Mouse (Mus musculus): Measurements from ENCODE around the gene Cadm4. TPM values are rescaled to one million over a fixed set of nuclear protein-coding genes. Genes with fewer than 3 reads are reported as not detected.
"Not testable (repeated sequence)": the region's sequence is repeated elsewhere in the genome, so short reads cannot be mapped to it uniquely, and the experiment has no call there.

Cadm4 gene
- polyA plus RNA-seq, 1 experiment, result 160 TPM

DNA sequence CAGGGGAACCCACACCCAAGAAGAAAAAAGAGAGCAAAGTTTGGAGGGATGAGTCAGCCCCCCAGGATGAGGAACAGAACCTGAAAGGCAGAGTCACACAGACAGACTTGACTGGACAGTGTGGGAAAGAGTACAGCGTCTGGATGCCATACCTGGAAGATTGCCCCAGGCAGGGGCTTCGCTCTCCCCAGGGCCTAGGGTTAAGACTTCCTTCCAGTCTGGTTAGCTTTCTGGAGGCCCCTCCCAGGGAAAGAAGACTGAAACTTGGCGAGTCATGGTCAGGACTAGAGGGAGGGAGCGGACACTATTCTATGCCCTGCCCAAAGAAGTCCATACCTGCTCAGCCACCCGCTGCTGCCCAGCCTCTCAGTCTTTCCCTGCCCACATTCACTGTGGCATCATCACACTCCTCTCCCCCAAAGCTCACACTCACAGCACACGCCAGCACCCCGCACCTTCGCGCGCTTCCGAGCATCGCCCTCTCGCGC, 793 bp upstream of the Cadm4 start:
- Histone ChIP-seq H3K36me3 (ENCODE audit: control insufficient read depth, insufficient read depth) (peaks cover 12% of the 10 kb centered on the region), H3K27me3 (ENCODE audit: control insufficient read depth, insufficient read depth, insufficient read length) (no peaks in the 10 kb centered on the region), H3ac (ENCODE audit: control insufficient read depth, insufficient read length, low read depth) (peak overlapping the region; percentile 72), H3K79me2 (ENCODE audit: control insufficient read depth, insufficient read depth) (no peaks in the 10 kb centered on the region), H3K4me3 (ENCODE audit: insufficient read depth, poor library complexity, severe bottlenecking) (peak overlapping the region; percentile 46), H3K79me3 (ENCODE audit: low read depth) (no peaks in the 10 kb centered on the region)
- TF ChIP-seq MYOD1 (IDR thresholded peaks at IDR 0.05; ENCODE audit: control insufficient read depth, insufficient read length, low read depth), result no peak
- no peak for TF ChIP-seq FOSL1 (IDR thresholded peaks at IDR 0.05; ENCODE audit: insufficient read depth, low read length, poor library complexity, severe bottlenecking)
- no peak for TF ChIP-seq CEBPB (IDR thresholded peaks at IDR 0.05; ENCODE audit: low read depth)
- no peak for TF ChIP-seq USF1 (IDR thresholded peaks at IDR 0.05; ENCODE audit: low read depth)
- TF ChIP-seq CTCF (IDR thresholded peaks at IDR 0.05; ENCODE audit: control insufficient read depth, insufficient read depth, insufficient read length), result no peak
- no peak for TF ChIP-seq MAX (IDR thresholded peaks at IDR 0.05)

GRCm38 (mm10) chr7:24482208-24483020, 591 bp downstream of the Cadm4 start:
- Histone ChIP-seq H3K4me3 (ENCODE audit: insufficient read depth, poor library complexity, severe bottlenecking) (peak overlapping the region; percentile 46), H3ac (ENCODE audit: control insufficient read depth, insufficient read length, low read depth) (peak overlapping the region; percentile 49), H3K79me2 (ENCODE audit: control insufficient read depth, insufficient read depth) (no peaks in the 10 kb centered on the region), H3K79me3 (ENCODE audit: low read depth) (no peaks in the 10 kb centered on the region), H3K27me3 (ENCODE audit: control insufficient read depth, insufficient read depth, insufficient read length) (no peaks in the 10 kb centered on the region), H3K36me3 (ENCODE audit: control insufficient read depth, insufficient read depth) (peaks cover 4% of the 10 kb centered on the region)
- TF ChIP-seq CTCF (IDR thresholded peaks at IDR 0.05; ENCODE audit: control insufficient read depth, insufficient read depth, insufficient read length) (no peak), CEBPB (IDR thresholded peaks at IDR 0.05; ENCODE audit: low read depth) (no peak), MAX (IDR thresholded peaks at IDR 0.05) (no peak), MYOG (IDR thresholded peaks at IDR 0.05; ENCODE audit: control insufficient read depth, extremely low read depth, insufficient read length) (no peak), USF1 (IDR thresholded peaks at IDR 0.05; ENCODE audit: low read depth) (no peak), FOSL1 (IDR thresholded peaks at IDR 0.05; ENCODE audit: insufficient read depth, low read length, poor library complexity, severe bottlenecking) (no peak), MYOD1 (IDR thresholded peaks at IDR 0.05; ENCODE audit: control insufficient read depth, insufficient read length, low read depth) (no peak)

DNA sequence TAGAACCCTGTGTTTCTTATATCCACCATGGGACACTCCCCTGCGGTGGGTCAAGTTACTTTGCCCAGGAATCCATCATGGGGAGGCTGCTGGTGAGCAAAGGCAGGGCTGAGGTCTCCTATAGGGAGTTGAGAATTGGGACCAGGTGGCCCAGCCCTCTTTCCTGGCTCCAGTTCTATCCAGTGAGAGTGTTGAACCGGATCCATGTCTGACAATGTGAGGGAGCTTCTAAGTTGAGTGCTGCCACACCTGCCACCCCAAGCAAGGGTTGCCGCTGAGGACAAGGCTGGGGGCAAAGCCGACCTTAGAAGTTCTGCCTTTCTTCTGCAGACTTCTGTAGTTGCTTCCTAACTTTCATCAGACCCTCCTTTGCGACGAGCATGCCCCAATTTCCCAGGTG, 1.5 kb downstream of the Cadm4 start:
- not testable (repeated sequence) for H3K36me3 ChIP-seq (ENCODE audit: control insufficient read depth, insufficient read depth); H3ac ChIP-seq (ENCODE audit: control insufficient read depth, insufficient read length, low read depth); H3K27me3 ChIP-seq (ENCODE audit: control insufficient read depth, insufficient read depth, insufficient read length); H3K79me2 ChIP-seq (ENCODE audit: control insufficient read depth, insufficient read depth); H3K79me3 ChIP-seq (ENCODE audit: low read depth); H3K4me3 ChIP-seq (ENCODE audit: insufficient read depth, poor library complexity, severe bottlenecking)

- Histone ChIP-seq H3K36me3 (ENCODE audit: control insufficient read depth, insufficient read depth) (no peaks in the 10 kb centered on the region), H3K79me3 (ENCODE audit: low read depth) (no peaks in the 10 kb centered on the region), H3K27me3 (ENCODE audit: control insufficient read depth, insufficient read depth, insufficient read length) (no peaks in the 10 kb centered on the region), H3K79me2 (ENCODE audit: control insufficient read depth, insufficient read depth) (no peaks in the 10 kb centered on the region), H3K4me3 (ENCODE audit: insufficient read depth, poor library complexity, severe bottlenecking) (no peak overlapping the region), H3ac (ENCODE audit: control insufficient read depth, insufficient read length, low read depth) (no peak overlapping the region)
- no peak for TF ChIP-seq USF1 (IDR thresholded peaks at IDR 0.05; ENCODE audit: low read depth)
- no peak for TF ChIP-seq FOSL1 (IDR thresholded peaks at IDR 0.05; ENCODE audit: insufficient read depth, low read length, poor library complexity, severe bottlenecking)
- TF ChIP-seq MYOG (IDR thresholded peaks at IDR 0.05; ENCODE audit: control insufficient read depth, extremely low read depth, insufficient read length), result no peak
- no peak for TF ChIP-seq CEBPB (IDR thresholded peaks at IDR 0.05; ENCODE audit: low read depth)
- no peak for TF ChIP-seq MAX (IDR thresholded peaks at IDR 0.05)
- TF ChIP-seq MYOD1 (IDR thresholded peaks at IDR 0.05; ENCODE audit: control insufficient read depth, insufficient read length, low read depth), result no peak
- TF ChIP-seq CTCF (IDR thresholded peaks at IDR 0.05; ENCODE audit: control insufficient read depth, insufficient read depth, insufficient read length), result no peak
Observed at GRCm38 (mm10) chr7:24485481-24485880, 3.7 kb downstream of the Cadm4 start.

DNA sequence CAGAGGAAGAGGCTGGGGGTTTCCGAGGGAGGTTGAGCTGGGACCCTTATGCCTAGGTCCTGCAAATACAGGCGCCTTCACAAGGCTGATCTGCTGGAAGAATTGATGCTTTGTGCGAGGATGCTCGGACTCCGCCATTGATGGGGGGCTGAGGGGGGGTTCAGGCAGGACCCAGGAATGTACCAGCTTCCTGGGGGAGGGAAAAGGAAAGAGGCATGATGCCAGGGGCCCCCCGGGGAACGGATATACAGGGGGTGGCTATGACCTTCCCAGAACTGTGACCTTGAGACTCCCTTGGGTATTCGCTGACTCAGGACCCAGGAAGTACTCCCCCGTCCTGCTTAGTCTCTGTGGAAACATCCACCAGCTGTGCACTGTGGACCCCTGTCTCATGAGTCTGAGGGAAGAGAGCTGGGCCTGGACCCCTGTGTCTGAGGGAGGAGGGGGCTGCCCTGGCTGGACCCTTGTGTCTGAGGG, 4.9 kb downstream of the Cadm4 start:
- no peaks in the 10 kb centered on the region for H3K36me3 ChIP-seq (ENCODE audit: control insufficient read depth, insufficient read depth)
- no peak overlapping the region for H3ac ChIP-seq (ENCODE audit: control insufficient read depth, insufficient read length, low read depth)
- TF ChIP-seq MAX (IDR thresholded peaks at IDR 0.05) (no peak), FOSL1 (IDR thresholded peaks at IDR 0.05; ENCODE audit: insufficient read depth, low read length, poor library complexity, severe bottlenecking) (no peak), USF1 (IDR thresholded peaks at IDR 0.05; ENCODE audit: low read depth) (no peak), MYOG (IDR thresholded peaks at IDR 0.05; ENCODE audit: control insufficient read depth, extremely low read depth, insufficient read length) (no peak), CTCF (IDR thresholded peaks at IDR 0.05; ENCODE audit: control insufficient read depth, insufficient read depth, insufficient read length) (no peak), MYOD1 (IDR thresholded peaks at IDR 0.05; ENCODE audit: control insufficient read depth, insufficient read length, low read depth) (no peak), CEBPB (IDR thresholded peaks at IDR 0.05; ENCODE audit: low read depth) (no peak)
- H3K79me3 ChIP-seq (ENCODE audit: low read depth), result no peaks in the 10 kb centered on the region
- H3K4me3 ChIP-seq (ENCODE audit: insufficient read depth, poor library complexity, severe bottlenecking), result no peak overlapping the region
- no peaks in the 10 kb centered on the region for H3K79me2 ChIP-seq (ENCODE audit: control insufficient read depth, insufficient read depth)
- H3K27me3 ChIP-seq (ENCODE audit: control insufficient read depth, insufficient read depth, insufficient read length), result no peaks in the 10 kb centered on the region

GRCm38 (mm10) chr7:24487403-24487802, 5.6 kb downstream of the Cadm4 start:
- H3K79me3 ChIP-seq (ENCODE audit: low read depth), result no peaks in the 10 kb centered on the region
- TF ChIP-seq CTCF (IDR thresholded peaks at IDR 0.05; ENCODE audit: control insufficient read depth, insufficient read depth, insufficient read length) (no peak), CEBPB (IDR thresholded peaks at IDR 0.05; ENCODE audit: low read depth) (no peak), USF1 (IDR thresholded peaks at IDR 0.05; ENCODE audit: low read depth) (no peak), MAX (IDR thresholded peaks at IDR 0.05) (no peak), FOSL1 (IDR thresholded peaks at IDR 0.05; ENCODE audit: insufficient read depth, low read length, poor library complexity, severe bottlenecking) (no peak), MYOD1 (IDR thresholded peaks at IDR 0.05; ENCODE audit: control insufficient read depth, insufficient read length, low read depth) (no peak), MYOG (IDR thresholded peaks at IDR 0.05; ENCODE audit: control insufficient read depth, extremely low read depth, insufficient read length) (no peak)
- no peaks in the 10 kb centered on the region for H3K36me3 ChIP-seq (ENCODE audit: control insufficient read depth, insufficient read depth)
- no peak overlapping the region for H3K4me3 ChIP-seq (ENCODE audit: insufficient read depth, poor library complexity, severe bottlenecking)
- no peaks in the 10 kb centered on the region for H3K27me3 ChIP-seq (ENCODE audit: control insufficient read depth, insufficient read depth, insufficient read length)
- H3K79me2 ChIP-seq (ENCODE audit: control insufficient read depth, insufficient read depth), result no peaks in the 10 kb centered on the region
- no peak overlapping the region for H3ac ChIP-seq (ENCODE audit: control insufficient read depth, insufficient read length, low read depth)

Measured in C2C12 (cell line).